Mouse (Mus musculus) MEL (cell line): ENCODE results near the gene Sctr. TPM values are rescaled to one million over a fixed set of nuclear protein-coding genes. Genes with fewer than 3 reads are reported as not detected.

Experiments used
- DNase-seq: peaks from one replicate; pipeline ENCODE4 v3.0.0; 2011; ENCODE audit warnings: low read depth, low spot score
- H3K27ac ChIP-seq: 2 replicates; pipeline ENCODE4 v1.5.1; 2012; ENCODE audit warnings: low read depth, mild to moderate bottlenecking, control low read depth, low read length, moderate library complexity; ENCODE audit not compliant: control insufficient read depth
- H3K27me3 ChIP-seq, 2 experiments: fragments of 150-350 bp in 1 of 2; sonication (generic) in 1 of 2; 2 replicates each; pipeline ENCODE4 v1.6.1; 2012; ENCODE audit warnings: low read length in 2 of 2, mild to moderate bottlenecking in 2 of 2, improper control_type of control experiment in 1 of 2, moderate library complexity in 1 of 2; ENCODE audit not compliant: insufficient read depth in 2 of 2, control insufficient read depth in 1 of 2
- H3K36me3 ChIP-seq, 2 experiments: 2 replicates each; pipeline ENCODE4 v1.6.1; 2012 to 2014; ENCODE audit warnings: low read length in 2 of 2, improper control_type of control experiment in 1 of 2, inconsistent platforms in 1 of 2, mild to moderate bottlenecking in 1 of 2; ENCODE audit not compliant: insufficient read depth in 2 of 2, control insufficient read depth in 1 of 2
- H3K4me1 ChIP-seq, 2 experiments: fragments of 150-350 bp in 1 of 2; sonication (generic) in 1 of 2; 2 replicates each; pipeline ENCODE4 v1.6.1; 2012; ENCODE audit warnings: low read length in 2 of 2, improper control_type of control experiment in 1 of 2, mild to moderate bottlenecking in 1 of 2; ENCODE audit not compliant: insufficient read depth in 2 of 2, control insufficient read depth in 1 of 2
- H3K4me3 ChIP-seq, 2 experiments: fragments of 150-350 bp in 1 of 2; sonication (generic) in 1 of 2; 2 replicates each; pipeline ENCODE4 v1.5.1; 2012; ENCODE audit warnings: low read depth in 2 of 2, low read length in 2 of 2, mild to moderate bottlenecking in 2 of 2, moderate library complexity in 2 of 2, control low read depth in 1 of 2, improper control_type of control experiment in 1 of 2; ENCODE audit not compliant: control insufficient read depth in 1 of 2, insufficient read depth in 1 of 2
- H3K79me2 ChIP-seq: 2 replicates; pipeline ENCODE4 v1.6.1; 2012; ENCODE audit warnings: mild to moderate bottlenecking, low read length, moderate library complexity; ENCODE audit not compliant: control insufficient read depth, poor library complexity, insufficient read depth
- H3K9ac ChIP-seq: 2 replicates; pipeline ENCODE4 v1.6.1; 2012; ENCODE audit warnings: low read depth, mild to moderate bottlenecking, control low read depth, low read length, moderate library complexity; ENCODE audit not compliant: control insufficient read depth, poor library complexity, severe bottlenecking
- H3K9me3 ChIP-seq: fragments of 150-350 bp; sonication (generic); replicated peaks from 2 replicates; pipeline ENCODE4 v1.6.1; 2012; ENCODE audit warnings: mild to moderate bottlenecking, low read length, improper control_type of control experiment, moderate library complexity; ENCODE audit not compliant: insufficient read depth
- CHD1 ChIP-seq: IDR thresholded peaks from 2 replicates; pipeline ENCODE4 v1.6.1; 2012; ENCODE audit warnings: low read depth, mild to moderate bottlenecking, inconsistent platforms, low read length, improper control_type of control experiment
- CTCF ChIP-seq, 3 experiments: IDR thresholded peaks in 2 of 3; conservative IDR thresholded peaks in 1 of 3; 2 replicates each; pipeline ENCODE4 v1.5.1; 2011 to 2012; ENCODE audit warnings: low read length in 3 of 3, low read depth in 2 of 3, mild to moderate bottlenecking in 2 of 3, improper control_type of control experiment in 1 of 3, inconsistent platforms in 1 of 3, mixed read lengths in 1 of 3, moderate library complexity in 1 of 3; ENCODE audit not compliant: control insufficient read depth in 1 of 3, insufficient read depth in 1 of 3, poor library complexity in 1 of 3, severe bottlenecking in 1 of 3
- ELF1 ChIP-seq: IDR thresholded peaks from 2 replicates; pipeline ENCODE4 v1.6.1; 2014; ENCODE audit warnings: low read depth, mild to moderate bottlenecking, inconsistent platforms, low read length, improper control_type of control experiment, moderate library complexity
- ETS1 ChIP-seq: IDR thresholded peaks from 2 replicates; pipeline ENCODE4 v1.6.1; 2012; ENCODE audit warnings: low read depth, mild to moderate bottlenecking, inconsistent platforms, low read length, improper control_type of control experiment, moderate library complexity
- HCFC1 ChIP-seq: IDR thresholded peaks from 2 replicates; pipeline ENCODE4 v1.6.1; 2012; ENCODE audit warnings: low read depth, mild to moderate bottlenecking, inconsistent platforms, low read length, improper control_type of control experiment, moderate library complexity
- MAFK ChIP-seq: IDR thresholded peaks from 2 replicates; pipeline ENCODE4 v1.6.1; 2011; ENCODE audit warnings: low read depth, mild to moderate bottlenecking, low read length, improper control_type of control experiment, borderline replicate concordance
- MAZ ChIP-seq: IDR thresholded peaks from 2 replicates; pipeline ENCODE4 v1.6.1; 2012; ENCODE audit warnings: low read depth, mild to moderate bottlenecking, inconsistent platforms, low read length, improper control_type of control experiment
- MXI1 ChIP-seq: IDR thresholded peaks from 2 replicates; pipeline ENCODE4 v1.6.1; 2011; ENCODE audit warnings: mild to moderate bottlenecking, low read depth, low read length, improper control_type of control experiment
- MYC ChIP-seq: IDR thresholded peaks from 2 replicates; pipeline ENCODE4 v1.6.1; 2011; ENCODE audit warnings: low read depth, mild to moderate bottlenecking, low read length, improper control_type of control experiment, moderate library complexity
- NELFE ChIP-seq: IDR thresholded peaks from 2 replicates; pipeline ENCODE4 v1.6.1; 2011; ENCODE audit warnings: low read depth, low read length, improper control_type of control experiment
- NRF1 ChIP-seq: IDR thresholded peaks from 2 replicates; pipeline ENCODE4 v1.6.1; 2014; ENCODE audit warnings: low read depth, mild to moderate bottlenecking, inconsistent platforms, low read length, improper control_type of control experiment, moderate library complexity; ENCODE audit not compliant: poor library complexity, insufficient read depth, severe bottlenecking
- POLR2AphosphoS2 ChIP-seq: IDR thresholded peaks from 2 replicates; pipeline ENCODE4 v1.6.1; 2011; ENCODE audit warnings: low read length, improper control_type of control experiment
- POLR2AphosphoS5 ChIP-seq: IDR thresholded peaks from 2 replicates; pipeline ENCODE4 v1.6.1; 2012; ENCODE audit warnings: low read depth, borderline replicate concordance, mild to moderate bottlenecking, inconsistent platforms, low read length, moderate library complexity, mixed read lengths
- RAD21 ChIP-seq: IDR thresholded peaks from 2 replicates; pipeline ENCODE4 v1.6.1; 2011; ENCODE audit warnings: mild to moderate bottlenecking, low read depth, low read length, improper control_type of control experiment
- SMC3 ChIP-seq: IDR thresholded peaks from 2 replicates; pipeline ENCODE4 v1.6.1; 2011; ENCODE audit warnings: low read depth, low read length, improper control_type of control experiment
- TBP ChIP-seq: IDR thresholded peaks from 2 replicates; pipeline ENCODE4 v1.8.0; 2011; ENCODE audit warnings: low read depth, low read length, improper control_type of control experiment
- TCF12 ChIP-seq: IDR thresholded peaks from 2 replicates; pipeline ENCODE4 v1.6.1; 2014; ENCODE audit warnings: low read depth, mild to moderate bottlenecking, inconsistent platforms, low read length, improper control_type of control experiment, moderate library complexity
- UBTF ChIP-seq: IDR thresholded peaks from 2 replicates; pipeline ENCODE4 v1.6.1; 2012; ENCODE audit warnings: low read depth, mild to moderate bottlenecking, inconsistent platforms, low read length, improper control_type of control experiment, moderate library complexity, borderline replicate concordance; ENCODE audit not compliant: insufficient read depth
- USF1 ChIP-seq: IDR thresholded peaks from 2 replicates; pipeline ENCODE4 v1.6.1; 2014; ENCODE audit warnings: low read depth, mild to moderate bottlenecking, inconsistent platforms, low read length, improper control_type of control experiment, moderate library complexity
- USF2 ChIP-seq, 2 experiments: IDR thresholded peaks; 2 replicates each; pipeline ENCODE4 v1.6.1; 2011 to 2012; ENCODE audit warnings: improper control_type of control experiment in 2 of 2, low read length in 2 of 2, borderline replicate concordance in 1 of 2, inconsistent platforms in 1 of 2, low read depth in 1 of 2, mild to moderate bottlenecking in 1 of 2; ENCODE audit not compliant: insufficient read depth in 1 of 2
- ZKSCAN1 ChIP-seq: IDR thresholded peaks from 2 replicates; pipeline ENCODE4 v1.6.1; 2012; ENCODE audit warnings: low read depth, mild to moderate bottlenecking, inconsistent platforms, low read length, improper control_type of control experiment, moderate library complexity
- ZMIZ1 ChIP-seq: IDR thresholded peaks from 2 replicates; pipeline ENCODE4 v1.6.1; 2012; ENCODE audit warnings: low read depth, mild to moderate bottlenecking, inconsistent platforms, low read length, improper control_type of control experiment, moderate library complexity
- ZNF384 ChIP-seq: IDR thresholded peaks from 2 replicates; pipeline ENCODE4 v1.6.1; 2012; ENCODE audit warnings: low read depth, mild to moderate bottlenecking, inconsistent platforms, low read length, improper control_type of control experiment
- polyA plus RNA-seq, 2 experiments: library from polyadenylated mRNA; stranded (reverse) in 1 of 2; unstranded in 1 of 2; fragments of >175 nt in 1 of 2; fragments of >200 nt in 1 of 2; gene quantifications; 2 replicates each; pipeline versions ENCODE4 v1.2.1 to v1.2.4; 2012; ENCODE audit warnings: low replicate concordance in 2 of 2, low read depth in 1 of 2; ENCODE audit not compliant: insufficient read length in 2 of 2, insufficient read depth in 1 of 2, missing spikeins in 1 of 2
- total RNA-seq: library from RNA; depleted of rRNA; stranded (reverse); fragments of 300-350 nt; gene quantifications from 2 replicates; pipeline ENCODE4 v1.2.3, GENCODE M21; 2012

Gene Sctr
- total and polyA plus RNA-seq, 3 experiments: not detected

DNA sequence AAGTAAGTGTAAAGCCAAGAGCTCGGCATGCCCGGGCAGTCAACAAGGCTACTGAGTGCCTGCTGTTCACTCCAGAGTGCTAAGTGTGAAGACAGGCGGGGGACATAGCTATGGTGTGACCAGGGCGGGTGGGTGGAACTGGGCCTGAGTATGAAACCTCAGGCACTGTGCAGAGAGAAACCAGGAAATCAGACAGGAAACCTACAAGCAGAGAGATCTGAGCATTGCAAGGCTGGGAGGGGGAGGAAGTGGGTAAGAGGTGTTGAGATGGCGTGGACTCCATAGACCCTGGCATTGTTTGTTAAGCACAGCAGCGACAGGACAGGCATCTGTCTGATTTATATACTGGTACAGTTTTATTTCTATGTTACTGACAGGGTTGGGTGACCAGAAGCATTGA, 48.8 kb downstream of the Sctr start:
- H3K4me3 ChIP-seq: no peak overlapping the region
- H3K4me1 ChIP-seq: no peaks in the 10 kb centered on the region
- TF ChIP-seq MXI1 (no peak), MAFK (no peak), ELF1 (no peak), CTCF (IDR thresholded peaks at IDR 0.05 in 2 of 3, conservative IDR thresholded peaks at IDR 0.05 in 1 of 3; ENCODE audit: control insufficient read depth in 1 of 3, insufficient read depth in 1 of 3, low read depth in 2 of 3, low read length in 3 of 3, poor library complexity in 1 of 3, severe bottlenecking in 1 of 3) (no peak), MYC (no peak), USF2 (IDR thresholded peaks at IDR 0.05; ENCODE audit: borderline replicate concordance in 1 of 2, insufficient read depth in 1 of 2, low read depth in 1 of 2, low read length in 2 of 2) (no peak), ZNF384 (no peak), POLR2AphosphoS2 (no peak), TBP (no peak), POLR2AphosphoS5 (no peak), SMC3 (no peak), ZKSCAN1 (no peak), MAZ (no peak), ZMIZ1 (no peak), HCFC1 (no peak), USF1 (no peak), CHD1 (no peak), TCF12 (no peak), RAD21 (no peak), UBTF (no peak)
- H3K79me2 ChIP-seq: no peaks in the 10 kb centered on the region
- H3K36me3 ChIP-seq: no peaks in the 10 kb centered on the region
- no peaks in the 10 kb centered on the region for H3K9me3 ChIP-seq
- H3K9ac ChIP-seq: no peak overlapping the region
- H3K27me3 ChIP-seq: peaks cover 5% of the 10 kb centered on the region in 2 experiments; a peak in 3 of 4 replicates
- no peak overlapping the region for H3K27ac ChIP-seq
- no peak for DNase-seq

DNA sequence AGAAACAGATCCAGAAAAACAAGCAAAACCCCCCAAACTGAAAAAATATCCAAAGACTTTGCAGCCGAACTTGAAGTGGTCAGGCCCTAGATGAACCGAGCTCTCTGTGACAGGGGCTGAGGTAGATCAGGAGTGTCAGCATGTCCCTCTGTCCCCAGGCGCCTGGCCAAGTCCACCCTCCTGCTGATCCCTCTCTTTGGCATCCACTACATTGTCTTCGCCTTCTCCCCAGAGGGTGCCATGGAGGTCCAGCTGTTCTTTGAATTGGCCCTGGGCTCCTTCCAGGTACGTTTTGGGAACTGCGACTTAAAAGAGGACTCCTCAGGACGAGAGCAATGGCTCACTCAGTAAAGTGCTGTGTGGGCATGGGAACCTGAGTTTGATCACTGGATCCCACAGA, 49.5 kb downstream of the Sctr start:
- H3K79me2 ChIP-seq: no peaks in the 10 kb centered on the region
- H3K9me3 ChIP-seq: no peaks in the 10 kb centered on the region
- TF ChIP-seq NELFE: no peak
- no peak for TF ChIP-seq ETS1
- no peak for TF ChIP-seq NRF1
- H3K9ac ChIP-seq: no peak overlapping the region
- DNase-seq: no peak
- no peak overlapping the region for H3K27ac ChIP-seq
- H3K4me1 ChIP-seq: no peaks in the 10 kb centered on the region
- no peaks in the 10 kb centered on the region for H3K36me3 ChIP-seq
- H3K27me3 ChIP-seq: peaks cover 5% of the 10 kb centered on the region in 2 experiments; a peak in 3 of 4 replicates
- no peak overlapping the region for H3K4me3 ChIP-seq
